Mouse (Mus musculus) lung, postnatal 10 days (tissue): ENCODE data around the gene Hacd4.

Source experiments
- DNase-seq: peaks from one replicate; pipeline ENCODE4 v3.0.0; 2021

Gene Hacd4

GRCm38 (mm10) chr4:88438326-88438989, at the start of gene Hacd4:
Gene Hacd4, minus strand, starts transcription at chr4:88438928.
- peak; percentile 84 for DNase-seq

GRCm38 (mm10) chr4:88488107-88488506, 49.4 kb upstream of the Hacd4 start:
- no peak for DNase-seq

- peak; percentile 35 for DNase-seq
Measured at GRCm38 (mm10) chr4:88480130-88480529, 41.4 kb upstream of the Hacd4 start.

- peak; percentile 35 for DNase-seq
Measured at GRCm38 (mm10) chr4:88478809-88479186, 40.1 kb upstream of the Hacd4 start.

GRCm38 (mm10) chr4:88478177-88478808, 39.6 kb upstream of the Hacd4 start:
- DNase-seq = no peak

GRCm38 (mm10) chr4:88476511-88477210, 37.9 kb upstream of the Hacd4 start:
- DNase-seq = peak; percentile 40

- no peak for DNase-seq
Measured at GRCm38 (mm10) chr4:88476084-88476483, 37.4 kb upstream of the Hacd4 start.

- DNase-seq = no peak
Measured at GRCm38 (mm10) chr4:88471528-88471927, 32.8 kb upstream of the Hacd4 start.

GRCm38 (mm10) chr4:88464574-88464973, 25.8 kb upstream of the Hacd4 start:
- DNase-seq = no peak

- DNase-seq = peak; percentile 8
Measured at GRCm38 (mm10) chr4:88462981-88463646, 24.4 kb upstream of the Hacd4 start.

GRCm38 (mm10) chr4:88462501-88462900, 23.8 kb upstream of the Hacd4 start:
- no peak for DNase-seq

GRCm38 (mm10) chr4:88461315-88461714, 22.6 kb upstream of the Hacd4 start:
- DNase-seq = no peak

- DNase-seq = no peak
Measured at GRCm38 (mm10) chr4:88458673-88459072, 19.9 kb upstream of the Hacd4 start.

- no peak for DNase-seq
Measured at GRCm38 (mm10) chr4:88458093-88458492, 19.4 kb upstream of the Hacd4 start.

GRCm38 (mm10) chr4:88450087-88450765, 11.5 kb upstream of the Hacd4 start:
- DNase-seq = no peak

- DNase-seq = no peak
Measured at GRCm38 (mm10) chr4:88448976-88449375, 10.2 kb upstream of the Hacd4 start.

- DNase-seq = no peak
Measured at GRCm38 (mm10) chr4:88440814-88441213, 2.1 kb upstream of the Hacd4 start.

- no peak for DNase-seq
Measured at GRCm38 (mm10) chr4:88439669-88440123, 968 bp upstream of the Hacd4 start.

- DNase-seq = no peak
Measured at GRCm38 (mm10) chr4:88438990-88439329, 232 bp upstream of the Hacd4 start.

GRCm38 (mm10) chr4:88437917-88438316, 811 bp downstream of the Hacd4 start:
- DNase-seq = no peak

- DNase-seq = no peak
Measured at GRCm38 (mm10) chr4:88437166-88437565, 1.6 kb downstream of the Hacd4 start.

GRCm38 (mm10) chr4:88436593-88437165, 2.0 kb downstream of the Hacd4 start:
- DNase-seq = no peak
